Mouse (Mus musculus) CD4-positive helper T cell, adult 2 months (primary cell): ENCODE measurements around the gene Rpl12.

Experiments
- DNase-seq: peaks from one replicate; pipeline ENCODE4 v3.0.0-alpha.2; 2012; ENCODE audit warnings: low read depth, missing footprints, low spot score

Rpl12 gene

GRCm38 (mm10) chr2:32940483-32940882, 20.9 kb upstream of the Rpl12 start:
- no peak for DNase-seq

- DNase-seq: no peak
Measured at GRCm38 (mm10) chr2:32947454-32947853, 13.9 kb upstream of the Rpl12 start.

GRCm38 (mm10) chr2:32954581-32954980, 6.8 kb upstream of the Rpl12 start:
- no peak for DNase-seq

- no peak for DNase-seq
Measured at GRCm38 (mm10) chr2:32957344-32957743, 4.0 kb upstream of the Rpl12 start.

GRCm38 (mm10) chr2:32960273-32960672, 1.1 kb upstream of the Rpl12 start:
- no peak for DNase-seq

- DNase-seq: no peak
Measured at GRCm38 (mm10) chr2:32962062-32962874, 909 bp downstream of the Rpl12 start.

GRCm38 (mm10) chr2:32962875-32963220, 1.5 kb downstream of the Rpl12 start:
- DNase-seq: peak; percentile 71

- no peak for DNase-seq
Measured at GRCm38 (mm10) chr2:32963544-32963943, 2.2 kb downstream of the Rpl12 start.

- no peak for DNase-seq
Measured at GRCm38 (mm10) chr2:32963981-32964380, 2.6 kb downstream of the Rpl12 start.

- DNase-seq: no peak
Measured at GRCm38 (mm10) chr2:32964659-32965457, 3.5 kb downstream of the Rpl12 start.

GRCm38 (mm10) chr2:32965511-32966183, 4.3 kb downstream of the Rpl12 start:
- no peak for DNase-seq

GRCm38 (mm10) chr2:32966184-32966688, 4.9 kb downstream of the Rpl12 start:
- peak; percentile 28 for DNase-seq

- peak; percentile 90 for DNase-seq
Measured at GRCm38 (mm10) chr2:32966689-32967631, 5.6 kb downstream of the Rpl12 start.

GRCm38 (mm10) chr2:32968024-32968614, 6.8 kb downstream of the Rpl12 start:
- no peak for DNase-seq

- no peak for DNase-seq
Measured at GRCm38 (mm10) chr2:32969326-32969725, 8.0 kb downstream of the Rpl12 start.

- no peak for DNase-seq
Measured at GRCm38 (mm10) chr2:32971235-32971634, 9.9 kb downstream of the Rpl12 start.

- no peak for DNase-seq
Measured at GRCm38 (mm10) chr2:32974216-32974615, 12.9 kb downstream of the Rpl12 start.

GRCm38 (mm10) chr2:32977114-32977513, 15.8 kb downstream of the Rpl12 start:
- DNase-seq: no peak

GRCm38 (mm10) chr2:32978675-32979074, 17.3 kb downstream of the Rpl12 start:
- no peak for DNase-seq

GRCm38 (mm10) chr2:32979675-32980074, 18.3 kb downstream of the Rpl12 start:
- no peak for DNase-seq

GRCm38 (mm10) chr2:32981281-32981680, 19.9 kb downstream of the Rpl12 start:
- no peak for DNase-seq
